Comparison of ENCODE assay signal across 21 mouse cellular contexts in the genomic region with DNA sequence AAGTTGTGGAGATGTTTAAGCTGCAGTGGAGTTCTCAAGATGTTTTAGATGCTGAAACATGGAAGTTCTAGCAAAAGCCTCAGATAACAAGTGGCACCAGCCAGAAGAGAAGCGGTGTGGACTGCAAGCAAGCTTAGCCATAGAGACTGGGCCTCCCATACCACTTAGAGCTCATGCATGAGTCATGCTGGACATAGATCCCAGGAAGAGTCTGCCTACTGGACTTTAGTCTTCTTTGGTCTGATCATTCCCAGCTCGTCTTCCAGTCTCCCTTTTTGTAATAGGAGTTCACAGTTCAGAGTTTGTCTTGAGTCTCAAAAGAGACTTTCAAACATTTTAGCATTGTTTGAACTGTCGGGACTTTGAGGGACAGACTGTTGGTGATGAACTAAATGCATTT.
"Had no signal": no experiment of that assay in that cellular context is flagged by ENCODE, and none has a peak within 500 bp of the region (broad histone marks: within the 10 kb centered on the region; RNA-seq: fewer than 3 reads in every experiment).

No protein-coding gene starts in this region.

- H3K4me1 ChIP-seq: hindbrain, embryonic 15.5 days; midbrain, embryonic 12.5 days; midbrain, embryonic 15.5 days; neural tube, embryonic 12.5 days; neural tube, embryonic 15.5 days had no signal

- H3K27ac ChIP-seq: hindbrain, embryonic 15.5 days; left cerebral cortex, adult 2 months; limb, embryonic 13.5 days; liver, embryonic 14.5 days; macrophage; midbrain, embryonic 12.5 days; midbrain, embryonic 15.5 days; neural tube, embryonic 12.5 days; neural tube, embryonic 15.5 days; stomach, postnatal 0 days had no signal

- ATAC-seq: liver, postnatal 0 days; lung, postnatal 0 days; midbrain, embryonic 15.5 days had no signal

- H3K4me2 ChIP-seq: hindbrain, embryonic 15.5 days; limb, embryonic 13.5 days; lung, embryonic 14.5 days; midbrain, embryonic 12.5 days; midbrain, embryonic 15.5 days; neural tube, embryonic 12.5 days; neural tube, embryonic 15.5 days had no signal

- H3K9me3 ChIP-seq: hindbrain, embryonic 15.5 days; limb, embryonic 13.5 days; midbrain, embryonic 12.5 days; midbrain, embryonic 15.5 days; neural tube, embryonic 12.5 days; neural tube, embryonic 15.5 days had no signal

- DNase-seq: layer of hippocampus, adult 9-11 months; liver; liver, postnatal 0 days; lung, embryonic 14.5 days; right cerebral cortex, adult 18-20 months; right cerebral cortex, postnatal 14 days; right cerebral cortex, postnatal 4 days; thymus, adult 2 months; thymus, postnatal 14 days; thymus, postnatal 4 days had no signal

- H3K4me3 ChIP-seq: hindbrain, embryonic 15.5 days; left cerebral cortex, adult 2 months; limb, embryonic 13.5 days; midbrain, embryonic 12.5 days; midbrain, embryonic 15.5 days; neural tube, embryonic 12.5 days; neural tube, embryonic 15.5 days had no signal

- H3K27me3 ChIP-seq: hindbrain, embryonic 15.5 days; limb, embryonic 13.5 days; midbrain, embryonic 12.5 days; midbrain, embryonic 15.5 days; neural tube, embryonic 12.5 days; neural tube, embryonic 15.5 days had no signal

- H3K9ac ChIP-seq: hindbrain, embryonic 15.5 days; limb, embryonic 13.5 days; liver, embryonic 14.5 days; liver, postnatal 0 days; lung, embryonic 14.5 days; midbrain, embryonic 12.5 days; midbrain, embryonic 15.5 days; neural tube, embryonic 12.5 days; neural tube, embryonic 15.5 days had no signal

- H3K36me3 ChIP-seq: hindbrain, embryonic 15.5 days; limb, embryonic 13.5 days; midbrain, embryonic 12.5 days; midbrain, embryonic 15.5 days; neural tube, embryonic 12.5 days; neural tube, embryonic 15.5 days had no signal
